Mouse (Mus musculus) cortical plate, adult 2 months (tissue): ENCODE data around the gene Ndufb7.

Source experiments
- CTCF ChIP-seq: fragments of 200-500 bp; IDR thresholded peaks from 2 replicates; pipeline ENCODE4 v1.5.1; 2011; ENCODE audit warnings: mild to moderate bottlenecking, control low read depth, low read length; ENCODE audit not compliant: insufficient read depth; ENCODE audit errors: extremely low read depth
- POLR2A ChIP-seq: fragments of 200-500 bp; IDR thresholded peaks from 2 replicates; pipeline ENCODE4 v1.6.1; 2011; ENCODE audit warnings: mild to moderate bottlenecking, low read length, control low read depth; ENCODE audit not compliant: insufficient read depth; ENCODE audit errors: extremely low read depth

DNA sequence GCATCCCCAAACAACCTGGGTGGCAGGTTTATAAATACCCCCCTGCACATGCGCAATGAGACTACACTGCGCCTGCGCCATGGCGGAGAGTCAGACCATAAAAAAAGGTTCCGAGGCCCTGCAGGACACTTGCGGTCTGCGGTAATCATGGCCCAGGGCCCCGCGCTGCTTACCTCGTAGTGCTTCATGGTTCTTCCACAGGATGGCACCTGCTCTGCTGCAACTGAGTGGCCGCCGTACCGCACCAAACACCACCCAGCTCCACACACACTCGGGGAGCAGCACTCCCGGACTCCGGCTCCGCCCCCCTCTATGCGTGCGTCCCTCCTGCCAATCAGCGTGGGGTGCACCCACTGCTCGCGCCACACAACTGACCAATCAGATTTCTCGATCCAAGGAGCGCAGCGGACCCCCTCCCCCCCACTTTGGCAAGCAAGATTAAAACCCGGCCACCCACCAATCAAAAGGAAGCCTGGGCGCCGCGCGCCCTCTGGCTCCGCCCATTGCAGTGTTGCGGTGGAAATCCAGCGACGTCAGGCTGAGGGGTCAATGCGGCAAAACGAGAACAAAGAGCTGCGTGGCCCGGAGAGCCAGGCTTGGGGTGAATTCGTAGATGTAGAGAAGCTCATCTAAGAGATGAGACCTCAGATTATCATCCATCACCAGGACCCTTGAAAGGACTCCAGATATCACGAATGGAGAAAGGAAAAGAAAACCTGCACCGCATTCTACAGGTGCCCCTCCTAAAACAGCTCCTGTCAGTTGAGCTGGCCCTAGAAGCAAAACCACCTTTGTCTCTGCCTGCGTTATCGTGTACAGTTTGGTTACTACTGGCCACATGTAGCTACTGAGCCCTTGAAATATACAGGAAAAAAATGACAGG, 27.9 kb downstream of the Ndufb7 start:
- TF ChIP-seq CTCF (no peak), POLR2A (peak; percentile 90)
